Mouse (Mus musculus) embryonic facial prominence, embryonic 15.5 days (tissue): ENCODE measurements around the gene Sec22a. TPM values are rescaled to one million over a fixed set of nuclear protein-coding genes. Genes with fewer than 3 reads are reported as not detected.

Experiments used
- ATAC-seq: fragments of 200-750 bp; cut with Nextera tagmentation; 2 replicates; pipeline ENCODE4 v1.8.0; 2017; ENCODE audit warnings: low read depth, moderate TSS enrichment; ENCODE audit not compliant: insufficient number of reproducible peaks, low FRiP score, low TSS enrichment
- H3K27ac ChIP-seq: fragments of 300-500 bp; sonication (generic); replicated peaks from 2 replicates; pipeline ENCODE4 v1.5.1; 2015; ENCODE audit warnings: mild to moderate bottlenecking, inconsistent platforms
- H3K27me3 ChIP-seq: fragments of 300-500 bp; sonication (generic); 2 replicates; pipeline ENCODE4 v1.6.1; 2015; ENCODE audit warnings: inconsistent platforms
- H3K36me3 ChIP-seq: fragments of 300-500 bp; sonication (generic); 2 replicates; pipeline ENCODE4 v1.6.1; 2015; ENCODE audit warnings: mild to moderate bottlenecking, inconsistent platforms
- H3K4me1 ChIP-seq: fragments of 300-500 bp; sonication (generic); 2 replicates; pipeline ENCODE4 v1.6.1; 2015; ENCODE audit warnings: inconsistent platforms
- H3K4me2 ChIP-seq: fragments of 300-500 bp; sonication (generic); replicated peaks from 2 replicates; pipeline ENCODE4 v1.6.1; 2015; ENCODE audit warnings: mild to moderate bottlenecking, inconsistent platforms
- H3K4me3 ChIP-seq: fragments of 300-500 bp; sonication (generic); replicated peaks from 2 replicates; pipeline ENCODE4 v1.5.1; 2015; ENCODE audit warnings: mild to moderate bottlenecking, inconsistent platforms
- H3K9ac ChIP-seq: fragments of 300-500 bp; sonication (generic); 2 replicates; pipeline ENCODE4 v1.6.1; 2015; ENCODE audit warnings: inconsistent platforms
- H3K9me3 ChIP-seq: fragments of 300-500 bp; sonication (generic); replicated peaks from 2 replicates; pipeline ENCODE4 v1.6.1; 2016; ENCODE audit warnings: inconsistent platforms
- WGBS: fragments of 180-500 bp; shearing (Covaris S2); methylation state at CpG from one replicate; pipeline ENCODE4 v1.1.7; 2015; 5-methylcytosine and 5-hydroxymethylcytosine counted together
- polyA plus RNA-seq: library from polyadenylated mRNA; unstranded; fragments of >200 nt; fragmentation: Nextera tagmentation; extraction: Ambion mirVana; gene quantifications from 2 replicates; pipeline ENCODE4 v1.2.1, GENCODE M21; 2015

The Sec22a gene
- polyA plus RNA-seq, 1 experiment from 2014 or later: 47.4 TPM

DNA sequence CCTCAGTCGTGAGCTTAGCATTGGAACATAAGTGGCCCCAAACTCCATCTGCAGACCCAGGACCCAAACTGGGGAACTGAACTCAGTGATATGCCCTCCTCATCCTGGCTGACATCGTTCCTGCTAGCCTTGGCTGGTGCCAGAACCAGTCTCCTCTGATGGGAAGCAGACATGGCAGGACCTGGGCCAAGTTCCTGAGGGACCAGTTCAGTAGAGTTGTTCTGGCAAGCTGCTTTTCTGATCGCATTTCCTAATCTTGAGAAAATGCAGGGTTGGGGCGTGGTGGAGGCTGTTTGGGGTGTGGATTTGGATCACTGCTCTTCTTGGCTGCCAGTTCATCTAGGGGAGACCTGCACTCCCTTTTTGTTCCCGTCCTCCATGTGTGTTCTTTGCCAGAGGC, 65.9 kb downstream of the Sec22a start:
- H3K27me3 ChIP-seq: no peaks in the 10 kb centered on the region
- H3K4me3 ChIP-seq: no peak overlapping the region

DNA sequence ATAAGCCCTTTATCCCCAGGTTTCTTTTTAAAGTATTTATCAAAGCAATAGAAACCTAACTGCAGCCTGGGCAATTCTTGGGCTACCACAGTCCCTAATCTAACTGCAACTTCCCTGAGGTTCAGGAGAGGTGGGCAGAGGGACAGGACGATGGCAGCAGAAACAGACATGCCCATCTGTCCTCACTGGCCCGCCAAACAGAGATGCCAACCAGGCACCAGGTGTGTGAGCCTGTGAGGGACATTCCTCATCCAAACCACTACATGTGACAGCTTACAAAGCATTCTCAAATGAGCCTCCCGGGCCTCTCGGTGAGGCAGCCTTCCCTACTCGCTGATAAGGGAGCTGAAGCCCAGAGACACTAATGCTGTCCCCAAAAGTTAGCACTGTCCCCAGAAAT, 76.5 kb downstream of the Sec22a start:
- H3K4me3 ChIP-seq: no peak overlapping the region
- no peaks in the 10 kb centered on the region for H3K4me1 ChIP-seq
- H3K27me3 ChIP-seq: no peaks in the 10 kb centered on the region
- no peak for ATAC-seq
- WGBS: 88% methylated on average over 5 of the region's 5 CpGs
- H3K9me3 ChIP-seq: no peaks in the 10 kb centered on the region
- H3K36me3 ChIP-seq: no peaks in the 10 kb centered on the region; the same call in 1 of the 2 replicates
- no peak overlapping the region for H3K27ac ChIP-seq
- H3K4me2 ChIP-seq: no peak overlapping the region
- H3K9ac ChIP-seq: no peak overlapping the region

More for the DNA sequence above, 65.9 kb downstream of the Sec22a start:
- Histone ChIP-seq H3K4me1 (peaks cover 5% of the 10 kb centered on the region; the same call in 1 of the 2 replicates), H3K4me2 (no peak overlapping the region), H3K9ac (no peak overlapping the region), H3K27ac (no peak overlapping the region), H3K9me3 (no peaks in the 10 kb centered on the region), H3K36me3 (peaks cover 5% of the 10 kb centered on the region; the same call in 1 of the 2 replicates)
- no peak for ATAC-seq
- 62% methylated on average over 5 of the region's 5 CpGs for WGBS

DNA sequence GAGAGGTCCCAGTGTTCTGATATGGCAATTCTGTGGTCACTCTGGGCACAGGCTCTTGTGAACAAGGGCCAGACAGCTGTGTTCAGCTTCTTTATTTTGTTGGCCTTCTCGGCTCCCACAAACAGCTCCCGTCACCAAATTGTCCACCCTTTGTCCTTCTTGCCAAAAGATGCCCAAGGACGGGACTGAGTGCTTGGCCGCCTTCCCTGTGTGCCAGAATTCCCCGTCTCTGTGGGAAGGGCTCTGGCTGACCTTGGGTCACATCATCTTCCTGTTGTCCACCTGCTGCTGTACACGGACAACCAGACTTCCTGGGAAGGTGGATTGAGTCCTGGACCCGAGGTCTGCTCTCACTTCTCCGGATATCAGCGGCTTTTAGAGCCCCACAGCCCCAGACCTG, 77.9 kb downstream of the Sec22a start:
- Histone ChIP-seq H3K27me3 (no peaks in the 10 kb centered on the region), H3K27ac (no peak overlapping the region), H3K9ac (no peak overlapping the region), H3K9me3 (no peaks in the 10 kb centered on the region), H3K4me3 (no peak overlapping the region), H3K4me2 (no peak overlapping the region), H3K36me3 (no peaks in the 10 kb centered on the region; the same call in 1 of the 2 replicates), H3K4me1 (no peaks in the 10 kb centered on the region)
- ATAC-seq: no peak
- 77% methylated on average over 9 of the region's 9 CpGs for WGBS

DNA sequence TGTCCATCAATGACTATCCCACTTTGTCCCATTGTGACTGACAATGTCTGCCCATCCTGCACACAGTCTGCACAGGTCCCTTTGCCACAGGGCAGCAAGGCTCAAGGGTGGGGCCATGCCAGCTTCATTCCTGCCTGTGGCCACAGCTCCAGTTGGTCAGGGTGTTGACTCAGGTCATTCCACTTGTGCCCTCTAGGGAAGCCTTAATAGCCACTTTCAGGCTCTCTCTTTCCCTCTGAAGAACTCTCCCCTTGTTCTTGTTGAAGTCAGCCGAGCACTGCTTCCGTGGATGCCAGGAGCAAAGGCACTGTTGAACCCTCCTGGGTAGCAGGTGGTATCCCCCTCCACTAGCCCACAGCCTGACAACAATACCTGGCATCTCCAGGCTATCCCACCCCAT, 81.3 kb downstream of the Sec22a start:
- Histone ChIP-seq H3K4me3 (no peak overlapping the region), H3K4me1 (no peaks in the 10 kb centered on the region), H3K9ac (no peak overlapping the region), H3K36me3 (no peaks in the 10 kb centered on the region; the same call in 1 of the 2 replicates), H3K9me3 (no peaks in the 10 kb centered on the region), H3K4me2 (no peak overlapping the region), H3K27ac (no peak overlapping the region), H3K27me3 (no peaks in the 10 kb centered on the region)
- ATAC-seq: no peak
- 88% methylated on average over 2 of the region's 2 CpGs for WGBS

DNA sequence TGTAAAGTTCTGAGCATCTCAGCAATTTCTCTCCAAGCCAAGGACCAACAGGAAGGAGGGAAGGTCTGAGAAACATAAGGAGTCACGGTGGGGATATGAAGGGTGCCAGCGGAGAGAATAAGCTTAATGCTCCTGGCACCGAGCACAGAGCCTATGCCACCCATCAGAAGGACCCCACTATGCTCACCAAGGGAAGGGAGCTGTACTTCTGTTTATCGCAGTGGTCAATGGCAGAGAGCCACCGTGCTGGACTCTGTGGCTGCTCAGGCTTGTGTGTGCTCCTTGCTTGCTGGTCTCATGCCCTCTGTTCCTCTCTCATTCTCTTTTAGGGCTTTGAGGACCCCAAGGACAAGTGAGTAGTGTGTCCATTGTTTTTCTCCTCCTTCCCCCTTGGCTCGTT, 85.6 kb downstream of the Sec22a start:
- Histone ChIP-seq H3K4me1 (peaks cover 6% of the 10 kb centered on the region), H3K27me3 (no peaks in the 10 kb centered on the region), H3K9me3 (no peaks in the 10 kb centered on the region), H3K4me2 (no peak overlapping the region), H3K4me3 (no peak overlapping the region), H3K36me3 (no peaks in the 10 kb centered on the region), H3K27ac (no peak overlapping the region), H3K9ac (no peak overlapping the region)
- WGBS: 76% methylated on average over 6 of the region's 6 CpGs
- ATAC-seq: no peak

DNA sequence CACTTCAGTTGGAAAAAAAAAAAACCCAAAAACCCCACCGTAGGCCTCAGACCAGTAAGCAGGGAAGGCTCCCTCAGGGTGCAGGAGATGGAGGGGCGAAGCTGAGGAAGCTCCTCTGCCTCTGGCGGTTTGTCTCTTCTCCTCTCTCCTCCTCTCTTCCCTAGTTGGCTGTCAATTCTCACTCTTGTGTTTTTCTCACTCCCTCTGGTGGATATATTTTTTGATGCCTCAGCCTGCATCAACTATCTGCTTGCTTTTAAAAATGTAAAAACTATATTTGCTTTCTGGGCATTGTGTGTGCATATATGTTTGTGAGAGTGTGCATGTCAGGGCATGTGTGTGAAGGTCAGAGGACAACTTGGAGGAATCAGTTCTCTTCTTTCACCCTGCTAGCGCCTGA, 91.3 kb downstream of the Sec22a start:
- Histone ChIP-seq H3K9ac (no peak overlapping the region), H3K4me3 (no peak overlapping the region), H3K27ac (0 out of 2 replicates have a peak overlapping the region, but pooled peaks have one; percentile 1), H3K36me3 (no peaks in the 10 kb centered on the region), H3K9me3 (no peaks in the 10 kb centered on the region), H3K4me1 (peaks cover 12% of the 10 kb centered on the region), H3K4me2 (no peak overlapping the region), H3K27me3 (no peaks in the 10 kb centered on the region; the same call in 1 of the 2 replicates)
- no peak for ATAC-seq
- 30% methylated on average over 4 of the region's 4 CpGs for WGBS

DNA sequence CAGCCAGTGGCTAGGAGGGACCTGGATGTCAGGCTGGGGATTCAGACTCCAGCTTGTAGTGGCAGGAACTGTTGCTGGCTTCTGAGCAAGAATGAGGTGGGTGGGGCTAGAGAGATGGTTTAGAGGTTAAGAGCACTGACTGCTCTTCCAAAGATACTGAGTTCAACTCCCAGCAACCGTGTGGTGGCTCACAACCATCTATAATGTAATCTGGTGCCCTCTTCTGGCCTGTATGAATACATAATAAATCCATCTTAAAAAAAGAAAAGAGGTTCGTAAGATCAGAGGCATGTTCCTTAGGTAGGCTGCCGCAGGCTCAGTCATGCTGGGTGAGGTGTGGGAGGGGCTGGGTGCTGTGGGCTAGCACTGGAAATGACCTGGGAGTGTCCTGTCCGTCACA, 92.1 kb downstream of the Sec22a start:
- Histone ChIP-seq H3K4me3 (no peak overlapping the region), H3K9me3 (no peaks in the 10 kb centered on the region), H3K4me1 (peaks cover 12% of the 10 kb centered on the region), H3K36me3 (no peaks in the 10 kb centered on the region), H3K9ac (no peak overlapping the region), H3K27ac (no peak overlapping the region), H3K27me3 (no peaks in the 10 kb centered on the region; the same call in 1 of the 2 replicates), H3K4me2 (no peak overlapping the region)
- 32% methylated on average over 4 of the region's 4 CpGs for WGBS
- no peak for ATAC-seq

DNA sequence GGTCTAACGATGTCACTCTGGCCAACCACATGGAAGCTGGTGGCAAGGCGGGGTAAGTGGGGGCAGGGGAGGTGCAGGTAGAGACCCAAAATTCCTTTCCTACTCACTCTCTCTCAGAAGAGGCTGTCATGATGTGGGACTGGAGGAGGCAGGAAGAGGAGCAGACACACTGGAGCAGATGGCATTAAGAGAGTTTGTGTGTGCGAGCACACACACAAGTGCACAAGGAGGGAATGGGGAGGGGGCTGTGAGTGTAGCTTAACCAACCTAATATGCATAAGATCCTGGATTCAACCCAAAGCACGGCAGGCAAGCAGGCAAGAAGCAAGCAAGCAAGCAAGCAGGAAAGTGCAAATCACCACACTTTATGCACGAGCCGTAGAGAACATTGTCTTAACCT, 92.8 kb downstream of the Sec22a start:
- H3K4me2 ChIP-seq: no peak overlapping the region
- WGBS: 70% methylated on average over 6 of the region's 6 CpGs
- no peak overlapping the region for H3K27ac ChIP-seq
- H3K27me3 ChIP-seq: no peaks in the 10 kb centered on the region; the same call in 1 of the 2 replicates
- H3K4me1 ChIP-seq: peaks cover 12% of the 10 kb centered on the region
- ATAC-seq: no peak
- no peak overlapping the region for H3K9ac ChIP-seq
- no peaks in the 10 kb centered on the region for H3K36me3 ChIP-seq
- H3K9me3 ChIP-seq: no peaks in the 10 kb centered on the region
- no peak overlapping the region for H3K4me3 ChIP-seq

DNA sequence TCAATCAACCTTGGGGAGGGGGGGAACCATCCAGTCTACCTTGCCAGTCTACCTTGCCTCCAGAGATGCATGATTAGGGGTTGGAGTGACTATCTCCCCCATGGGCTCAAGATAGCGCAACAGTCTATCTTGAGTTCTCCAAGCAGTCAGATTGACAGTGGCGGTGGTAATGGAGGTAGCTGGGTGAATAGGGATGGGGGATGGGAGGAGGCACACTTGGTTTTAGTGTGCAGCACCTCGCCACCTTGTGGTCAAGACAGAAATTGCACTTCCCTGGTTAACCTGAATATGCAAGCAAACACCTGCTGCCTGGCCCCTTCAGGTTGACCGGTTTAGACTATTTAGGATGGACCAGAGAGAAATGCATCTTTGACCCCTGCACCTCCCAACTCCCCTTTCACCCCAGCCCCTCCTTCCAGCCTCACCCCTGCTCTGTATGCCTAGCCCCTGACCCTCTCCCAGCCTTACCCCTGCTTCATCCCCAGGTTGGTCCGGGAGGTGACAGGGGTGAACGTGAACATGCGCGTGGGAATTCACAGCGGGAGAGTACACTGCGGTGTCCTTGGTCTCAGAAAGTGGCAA, 93.3 kb downstream of the Sec22a start:
- no peak overlapping the region for H3K4me2 ChIP-seq
- no peaks in the 10 kb centered on the region for H3K9me3 ChIP-seq
- ATAC-seq: no peak

More for the DNA sequence above, 93.3 kb downstream of the Sec22a start:
- Histone ChIP-seq H3K4me1 (peaks cover 12% of the 10 kb centered on the region), H3K9ac (no peak overlapping the region), H3K27ac (no peak overlapping the region), H3K4me3 (no peak overlapping the region), H3K36me3 (no peaks in the 10 kb centered on the region), H3K27me3 (no peaks in the 10 kb centered on the region; the same call in 1 of the 2 replicates)
- 37% methylated on average over 10 of the region's 10 CpGs for WGBS

Other genes starting within 250 kb of the Sec22a start
- gene Adcy5, start 209.0 kb downstream of the Sec22a start, polyA plus RNA-seq: 3.0 and 3.3 TPM in 2 replicates
- 44.2 and 47.5 TPM in 2 replicates for gene Pdia5, start 127.0 kb upstream of the Sec22a start, polyA plus RNA-seq
- gene Sema5b, start 177.2 kb upstream of the Sec22a start, polyA plus RNA-seq: 6.3 and 6.8 TPM in 2 replicates